Mouse (Mus musculus): ENCODE measurements around the gene Hdac7. TPM values are rescaled to one million over a fixed set of nuclear protein-coding genes. Genes with fewer than 3 reads are reported as not detected.

Hdac7 gene
- total and polyA plus RNA-seq, 2 experiments from 2014 or later: 23.7 to 28.6 TPM

DNA sequence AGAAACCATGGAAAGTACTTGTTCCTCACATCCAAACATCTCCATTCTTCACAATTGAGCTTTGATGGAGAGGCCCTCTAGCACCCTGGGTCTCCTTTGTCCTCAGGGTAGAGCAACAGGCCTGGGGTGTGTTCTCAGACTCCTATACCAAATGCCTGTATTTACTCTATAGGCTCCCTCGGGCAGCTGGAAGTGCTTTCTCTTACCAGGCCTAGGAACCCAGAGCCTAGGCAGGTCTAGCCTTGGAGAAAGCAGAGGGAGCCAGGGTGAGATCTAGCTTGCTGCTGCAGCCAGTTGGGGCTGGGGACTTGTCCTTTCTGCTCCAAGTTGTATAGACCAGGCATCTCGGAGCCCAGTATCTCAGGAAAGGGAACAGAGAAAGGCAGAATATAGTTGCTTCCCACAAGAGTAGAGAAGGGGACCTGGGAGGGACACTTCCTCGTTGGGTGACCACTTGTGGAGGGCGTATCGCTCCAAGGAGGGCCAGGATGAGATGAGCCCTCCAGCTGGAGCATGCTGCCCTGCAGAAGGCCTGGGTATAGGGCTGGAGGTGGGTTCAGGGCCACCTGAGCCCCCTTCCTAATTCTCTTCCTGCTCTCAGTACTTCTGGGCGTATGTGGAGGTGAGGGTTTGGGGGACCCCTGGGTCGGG, 57.0 kb downstream of the Hdac7 start:
- WGBS: 76% methylated on average over 7 of the region's 7 CpGs
- Histone ChIP-seq H3K4me3 (ENCODE audit: low read length) (no peak overlapping the region), H3K36me3 (ENCODE audit: insufficient read depth, low read length) (peaks cover 6% of the 10 kb centered on the region; the same call in 1 of the 2 replicates), H3K4me2 (ENCODE audit: low read depth, low read length) (no peak overlapping the region), H3K27ac (0 out of 2 replicates have a peak overlapping the region, but pooled peaks have one; percentile 1), H3K27me3 (ENCODE audit: insufficient read depth, low read length) (no peaks in the 10 kb centered on the region), H3K9ac (replicated peaks; ENCODE audit: low read length) (no peak overlapping the region), H3K4me1 (ENCODE audit: insufficient read depth, low read length) (peaks cover 10% of the 10 kb centered on the region), H3K9me3 (ENCODE audit: low read length) (no peaks in the 10 kb centered on the region)
- DNase-seq (ENCODE audit: low spot score) (no peak), ATAC-seq (no peak)
- no peak for TF ChIP-seq CTCF (IDR thresholded peaks at IDR 0.05; ENCODE audit: low read depth)

- Histone ChIP-seq H3K9me3 (ENCODE audit: low read length) (no peaks in the 10 kb centered on the region), H3K27ac (no peak overlapping the region), H3K9ac (replicated peaks; ENCODE audit: low read length) (no peak overlapping the region), H3K4me1 (ENCODE audit: insufficient read depth, low read length) (peaks cover 10% of the 10 kb centered on the region), H3K27me3 (ENCODE audit: insufficient read depth, low read length) (no peaks in the 10 kb centered on the region), H3K36me3 (ENCODE audit: insufficient read depth, low read length) (peaks cover 4% of the 10 kb centered on the region; the same call in 1 of the 2 replicates), H3K4me2 (ENCODE audit: low read depth, low read length) (no peak overlapping the region), H3K4me3 (ENCODE audit: low read length) (no peak overlapping the region)
- WGBS: 74% methylated on average over 10 of the region's 10 CpGs
- TF ChIP-seq CTCF (IDR thresholded peaks at IDR 0.05; ENCODE audit: low read depth): no peak
- ATAC-seq: no peak
- peak; percentile 28 for DNase-seq (ENCODE audit: low spot score)
These were observed 57.7 kb downstream of the Hdac7 start for GRCm38 (mm10) chr15:97786412-97787112.

- 74% methylated on average over 9 of the region's 9 CpGs for WGBS
- H3K4me3 ChIP-seq (ENCODE audit: low read length): no peak overlapping the region
- peaks cover 10% of the 10 kb centered on the region for H3K4me1 ChIP-seq (ENCODE audit: insufficient read depth, low read length)
- ATAC-seq (no peak), DNase-seq (ENCODE audit: low spot score) (no peak)
- TF ChIP-seq CTCF (IDR thresholded peaks at IDR 0.05; ENCODE audit: low read depth): no peak; the same call in 1 of the 2 replicates
- no peaks in the 10 kb centered on the region for H3K36me3 ChIP-seq (ENCODE audit: insufficient read depth, low read length)
- H3K27ac ChIP-seq: no peak overlapping the region
- no peaks in the 10 kb centered on the region for H3K9me3 ChIP-seq (ENCODE audit: low read length)
- no peak overlapping the region for H3K9ac ChIP-seq (replicated peaks; ENCODE audit: low read length)
- no peaks in the 10 kb centered on the region for H3K27me3 ChIP-seq (ENCODE audit: insufficient read depth, low read length)
- 0 out of 2 replicates have a peak overlapping the region, but pooled peaks have one; percentile 3 for H3K4me2 ChIP-seq (ENCODE audit: low read depth, low read length)
These were observed 58.4 kb downstream of the Hdac7 start for GRCm38 (mm10) chr15:97785731-97786411.

GRCm38 (mm10) chr15:97784561-97785161, 59.6 kb downstream of the Hdac7 start:
- H3K36me3 ChIP-seq (ENCODE audit: insufficient read depth, low read length): no peaks in the 10 kb centered on the region
- DNase-seq (ENCODE audit: low spot score) (peak; percentile 31), ATAC-seq (peak; percentile 69)
- 2% methylated on average over 44 of the region's 45 CpGs for WGBS
- H3K9me3 ChIP-seq (ENCODE audit: low read length): no peaks in the 10 kb centered on the region
- no peak; the same call in 1 of the 2 replicates for TF ChIP-seq CTCF (IDR thresholded peaks at IDR 0.05; ENCODE audit: low read depth)
- H3K27ac ChIP-seq: peak overlapping the region; percentile 78
- H3K27me3 ChIP-seq (ENCODE audit: insufficient read depth, low read length): no peaks in the 10 kb centered on the region
- peak overlapping the region; percentile 74 for H3K4me2 ChIP-seq (ENCODE audit: low read depth, low read length)
- H3K9ac ChIP-seq (replicated peaks; ENCODE audit: low read length): peak overlapping the region; percentile 94
- H3K4me3 ChIP-seq (ENCODE audit: low read length): peak overlapping the region; percentile 83
- peaks cover 18% of the 10 kb centered on the region for H3K4me1 ChIP-seq (ENCODE audit: insufficient read depth, low read length)

- 2% methylated on average over 39 of the region's 39 CpGs for WGBS
- peak overlapping the region; percentile 78 for H3K27ac ChIP-seq
- no peaks in the 10 kb centered on the region for H3K27me3 ChIP-seq (ENCODE audit: insufficient read depth, low read length)
- H3K4me1 ChIP-seq (ENCODE audit: insufficient read depth, low read length): peaks cover 18% of the 10 kb centered on the region
- peak; percentile 84 for TF ChIP-seq CTCF (IDR thresholded peaks at IDR 0.05; ENCODE audit: low read depth)
- H3K4me3 ChIP-seq (ENCODE audit: low read length): peak overlapping the region; percentile 83
- H3K9ac ChIP-seq (replicated peaks; ENCODE audit: low read length): peak overlapping the region; percentile 94
- H3K9me3 ChIP-seq (ENCODE audit: low read length): no peaks in the 10 kb centered on the region
- peak overlapping the region; percentile 74 for H3K4me2 ChIP-seq (ENCODE audit: low read depth, low read length)
- no peaks in the 10 kb centered on the region for H3K36me3 ChIP-seq (ENCODE audit: insufficient read depth, low read length)
- peak; percentile 95 for DNase-seq (ENCODE audit: low spot score)
- peak; percentile 88 for ATAC-seq
These were observed 60.2 kb downstream of the Hdac7 start for GRCm38 (mm10) chr15:97784092-97784559.

GRCm38 (mm10) chr15:97782749-97783105, 61.6 kb downstream of the Hdac7 start:
- Histone ChIP-seq H3K4me2 (ENCODE audit: low read depth, low read length) (0 out of 2 replicates have a peak overlapping the region, but pooled peaks have one; percentile 3), H3K36me3 (ENCODE audit: insufficient read depth, low read length) (no peaks in the 10 kb centered on the region), H3K9ac (replicated peaks; ENCODE audit: low read length) (no peak overlapping the region), H3K4me1 (ENCODE audit: insufficient read depth, low read length) (peaks cover 14% of the 10 kb centered on the region), H3K9me3 (ENCODE audit: low read length) (no peaks in the 10 kb centered on the region), H3K4me3 (ENCODE audit: low read length) (no peak overlapping the region), H3K27me3 (ENCODE audit: insufficient read depth, low read length) (no peaks in the 10 kb centered on the region), H3K27ac (no peak overlapping the region)
- peak; percentile 69 for DNase-seq (ENCODE audit: low spot score)
- no peak for ATAC-seq
- peak; percentile 76 for TF ChIP-seq CTCF (IDR thresholded peaks at IDR 0.05; ENCODE audit: low read depth)
- WGBS: 3% methylated on average over 9 of the region's 9 CpGs

Data from hindbrain, postnatal 0 days (tissue).